In genomic region chr2:72873948-72874347, GRCm38 (mm10) we compare ENCODE assay signal across 17 mouse cellular contexts.
"Had no signal": no experiment of that assay in that cellular context is flagged by ENCODE, and none has a peak within 500 bp of the region (broad histone marks: within the 10 kb centered on the region; RNA-seq: fewer than 3 reads in every experiment).

No protein-coding gene starts in this region.

- H3K36me3 ChIP-seq: kidney, embryonic 15.5 days; limb, embryonic 13.5 days; midbrain, embryonic 15.5 days; neural tube, embryonic 12.5 days; stomach, embryonic 15.5 days had no signal

- H3K9me3 ChIP-seq: kidney, embryonic 15.5 days; limb, embryonic 13.5 days; midbrain, embryonic 15.5 days; neural tube, embryonic 12.5 days; stomach, embryonic 15.5 days had no signal

- ATAC-seq: intestine, embryonic 16.5 days; lung, postnatal 0 days; midbrain, embryonic 15.5 days had no signal

- H3K27me3 ChIP-seq: kidney, embryonic 15.5 days; limb, embryonic 13.5 days; midbrain, embryonic 15.5 days; neural tube, embryonic 12.5 days; stomach, embryonic 15.5 days had no signal

- H3K4me1 ChIP-seq: kidney, embryonic 15.5 days; limb, embryonic 13.5 days; midbrain, embryonic 15.5 days; neural tube, embryonic 12.5 days; stomach, embryonic 15.5 days had no signal

- H3K4me3 ChIP-seq: kidney, embryonic 15.5 days; limb, embryonic 13.5 days; midbrain, embryonic 15.5 days; neural tube, embryonic 12.5 days; stomach, embryonic 15.5 days had no signal

- H3K4me2 ChIP-seq: kidney, embryonic 15.5 days; limb, embryonic 13.5 days; midbrain, embryonic 11.5 days; midbrain, embryonic 15.5 days; neural tube, embryonic 12.5 days; stomach, embryonic 15.5 days had no signal

- H3K27ac ChIP-seq: kidney, embryonic 15.5 days; limb, embryonic 13.5 days; liver, embryonic 14.5 days; midbrain, embryonic 15.5 days; neural tube, embryonic 12.5 days; stomach, embryonic 15.5 days had no signal

- H3K9ac ChIP-seq: kidney, embryonic 15.5 days; limb, embryonic 13.5 days; liver, embryonic 14.5 days; midbrain, embryonic 15.5 days; neural tube, embryonic 12.5 days; stomach, embryonic 15.5 days had no signal

- DNase-seq: kidney, adult 2 months; kidney, postnatal 25 days; layer of hippocampus, postnatal 36 days; lung, adult 2 months; lung, postnatal 4 days; retina, postnatal 1 day; right cerebral cortex, postnatal 4 days; spleen, adult 18-20 months had no signal
